Mouse (Mus musculus): Measurements from ENCODE around the gene Qk. TPM values are rescaled to one million over a fixed set of nuclear protein-coding genes. Genes with fewer than 3 reads are reported as not detected.
A peak's percentile ranks its signal among the peaks of the same experiment; 100 is the strongest.

Qk gene
- polyA plus RNA-seq, 1 experiment from 2014 or later: 71.8 TPM

DNA sequence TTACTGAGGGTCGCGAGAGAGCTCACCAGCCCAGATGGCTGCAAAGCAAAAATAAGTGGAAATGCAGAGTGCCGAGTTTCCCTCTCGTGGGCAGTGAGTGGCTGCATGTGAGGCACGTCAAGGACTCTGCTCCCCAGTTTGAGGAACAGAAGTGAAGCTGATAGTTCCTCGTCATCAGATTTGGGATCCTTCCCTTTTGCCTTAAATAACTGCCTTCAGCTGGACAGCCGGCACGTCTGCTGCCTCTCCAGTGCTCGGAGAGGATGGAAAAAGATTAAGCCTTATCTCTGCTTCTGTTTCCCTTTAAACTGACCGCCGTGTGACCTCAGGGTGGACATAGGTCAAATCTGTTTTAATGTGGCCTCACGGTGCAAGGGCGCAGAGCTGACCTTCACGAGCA, 39.8 kb upstream of the Qk start:
- 7% methylated on average over 14 of the region's 14 CpGs for WGBS
- H3K27ac ChIP-seq (replicated peaks in 1 of 2; ENCODE audit: control insufficient read depth in 1 of 2, insufficient read depth in 1 of 2, low read depth in 2 of 2, low read length in 2 of 2): peak overlapping the region; percentile 65 to 82
- no peaks in the 10 kb centered on the region for H3K36me3 ChIP-seq (ENCODE audit: control insufficient read depth, insufficient read depth, low read length)
- H3K27me3 ChIP-seq (ENCODE audit: control insufficient read depth, insufficient read depth, low read length): no peaks in the 10 kb centered on the region
- ATAC-seq (ENCODE audit: insufficient number of reproducible peaks, insufficient read depth, low FRiP score, low read depth): peak; percentile 17; the same call in 1 of the 2 replicates
- H3K4me1 ChIP-seq (ENCODE audit: control insufficient read depth in 2 of 2, insufficient read depth in 2 of 2, low read length in 2 of 2): peaks cover 37 to 47% of the 10 kb centered on the region in 2 experiments
- peak overlapping the region; percentile 27; the same call in 1 of the 2 replicates for H3K4me2 ChIP-seq (ENCODE audit: low read length)
- peak overlapping the region; percentile 44; the same call in 1 of the 2 replicates for H3K9ac ChIP-seq (ENCODE audit: low read length)
- no peaks in the 10 kb centered on the region for H3K9me3 ChIP-seq (ENCODE audit: control insufficient read depth, low read length)
- H3K4me3 ChIP-seq (ENCODE audit: control insufficient read depth in 1 of 2, insufficient read depth in 1 of 2, low read depth in 1 of 2, low read length in 2 of 2): no peak overlapping the region

DNA sequence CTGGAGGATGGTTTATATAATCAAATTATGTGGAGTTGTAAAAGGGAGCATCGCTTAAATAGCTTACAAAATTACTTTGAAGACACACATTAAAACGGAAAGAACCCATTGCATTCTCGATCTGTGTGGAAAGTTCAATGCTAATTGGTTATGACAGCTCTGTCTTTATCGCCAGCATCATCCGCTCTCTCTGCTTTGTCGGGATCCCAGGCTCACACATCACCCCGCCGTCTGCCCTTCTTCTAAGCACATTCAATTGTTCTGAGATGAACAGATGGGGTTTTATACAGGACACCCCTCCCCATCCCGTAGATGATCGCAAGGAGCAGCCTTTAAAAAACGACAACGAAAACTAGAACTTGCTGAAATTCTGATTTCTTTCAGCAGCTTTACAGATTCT, 37.7 kb upstream of the Qk start:
- H3K27ac ChIP-seq (replicated peaks in 1 of 2; ENCODE audit: control insufficient read depth in 1 of 2, insufficient read depth in 1 of 2, low read depth in 2 of 2, low read length in 2 of 2): no peak overlapping the region
- H3K9me3 ChIP-seq (ENCODE audit: control insufficient read depth, low read length): no peaks in the 10 kb centered on the region
- no peak for ATAC-seq (ENCODE audit: insufficient number of reproducible peaks, insufficient read depth, low FRiP score, low read depth)
- no peak overlapping the region for H3K4me2 ChIP-seq (ENCODE audit: low read length)
- no peak overlapping the region for H3K9ac ChIP-seq (ENCODE audit: low read length)
- no peak overlapping the region for H3K4me3 ChIP-seq (ENCODE audit: control insufficient read depth in 1 of 2, insufficient read depth in 1 of 2, low read depth in 1 of 2, low read length in 2 of 2)
- H3K27me3 ChIP-seq (ENCODE audit: control insufficient read depth, insufficient read depth, low read length): no peaks in the 10 kb centered on the region
- WGBS: 89% methylated on average over 12 of the region's 12 CpGs
- H3K36me3 ChIP-seq (ENCODE audit: control insufficient read depth, insufficient read depth, low read length): no peaks in the 10 kb centered on the region
- peaks cover 37 to 47% of the 10 kb centered on the region in 2 experiments for H3K4me1 ChIP-seq (ENCODE audit: control insufficient read depth in 2 of 2, insufficient read depth in 2 of 2, low read length in 2 of 2)

DNA sequence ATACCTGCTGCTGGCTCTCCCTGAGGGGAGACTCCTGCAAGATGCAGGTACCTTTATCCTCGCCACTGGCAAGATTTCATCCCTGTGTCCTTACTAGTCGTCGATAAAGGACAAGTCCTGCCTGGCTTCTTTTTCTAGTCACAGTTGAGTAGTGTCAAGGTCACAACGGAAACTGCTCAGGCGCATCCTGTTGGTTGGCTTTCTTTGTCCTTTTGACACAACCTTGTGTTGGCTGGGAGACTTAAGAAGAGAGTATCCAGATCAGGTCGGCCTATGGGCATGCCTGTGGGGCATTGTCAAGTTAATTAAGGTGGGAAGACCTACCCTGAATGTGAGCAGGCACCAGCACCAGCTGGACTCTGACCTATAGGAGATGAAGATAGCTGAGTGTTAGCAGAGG, 36.6 kb upstream of the Qk start:
- H3K27ac ChIP-seq (replicated peaks in 1 of 2; ENCODE audit: control insufficient read depth in 1 of 2, insufficient read depth in 1 of 2, low read depth in 2 of 2, low read length in 2 of 2): no peak overlapping the region
- no peak overlapping the region for H3K4me3 ChIP-seq (ENCODE audit: control insufficient read depth in 1 of 2, insufficient read depth in 1 of 2, low read depth in 1 of 2, low read length in 2 of 2)
- ATAC-seq (ENCODE audit: insufficient number of reproducible peaks, insufficient read depth, low FRiP score, low read depth): no peak
- H3K4me1 ChIP-seq (ENCODE audit: control insufficient read depth in 2 of 2, insufficient read depth in 2 of 2, low read length in 2 of 2): peaks cover 34 to 41% of the 10 kb centered on the region in 2 experiments
- no peaks in the 10 kb centered on the region for H3K36me3 ChIP-seq (ENCODE audit: control insufficient read depth, insufficient read depth, low read length)
- H3K9me3 ChIP-seq (ENCODE audit: control insufficient read depth, low read length): no peaks in the 10 kb centered on the region
- no peak overlapping the region for H3K4me2 ChIP-seq (ENCODE audit: low read length)
- no peak overlapping the region for H3K9ac ChIP-seq (ENCODE audit: low read length)
- 49% methylated on average over 6 of the region's 6 CpGs for WGBS
- H3K27me3 ChIP-seq (ENCODE audit: control insufficient read depth, insufficient read depth, low read length): no peaks in the 10 kb centered on the region

DNA sequence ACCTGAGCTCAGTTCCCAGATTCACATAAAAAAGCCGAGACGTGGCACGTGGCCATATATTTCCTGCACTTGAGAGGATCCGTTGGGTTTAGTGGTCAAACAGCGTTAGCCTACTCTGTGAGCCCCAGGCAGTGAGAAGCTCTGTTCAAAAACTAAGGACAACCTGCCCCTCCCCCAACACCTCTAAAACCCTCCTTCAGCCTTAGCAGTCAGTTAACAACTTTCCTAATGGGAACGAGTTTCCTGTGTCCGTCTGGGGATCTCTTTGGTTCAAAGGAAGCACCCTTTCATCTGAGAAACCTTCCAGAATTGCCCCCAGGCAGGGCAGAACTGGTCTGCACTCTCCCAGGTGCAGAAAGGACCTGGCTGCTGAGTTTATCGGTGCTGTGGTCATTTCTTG, 36.1 kb upstream of the Qk start:
- Histone ChIP-seq H3K27ac (replicated peaks in 1 of 2; ENCODE audit: control insufficient read depth in 1 of 2, insufficient read depth in 1 of 2, low read depth in 2 of 2, low read length in 2 of 2) (no peak overlapping the region), H3K4me3 (ENCODE audit: control insufficient read depth in 1 of 2, insufficient read depth in 1 of 2, low read depth in 1 of 2, low read length in 2 of 2) (no peak overlapping the region), H3K36me3 (ENCODE audit: control insufficient read depth, insufficient read depth, low read length) (no peaks in the 10 kb centered on the region), H3K4me2 (ENCODE audit: low read length) (no peak overlapping the region), H3K9me3 (ENCODE audit: control insufficient read depth, low read length) (no peaks in the 10 kb centered on the region), H3K9ac (ENCODE audit: low read length) (no peak overlapping the region), H3K27me3 (ENCODE audit: control insufficient read depth, insufficient read depth, low read length) (no peaks in the 10 kb centered on the region), H3K4me1 (ENCODE audit: control insufficient read depth in 2 of 2, insufficient read depth in 2 of 2, low read length in 2 of 2) (peaks cover 30 to 35% of the 10 kb centered on the region in 2 experiments)
- 32% methylated on average over 8 of the region's 8 CpGs for WGBS
- ATAC-seq (ENCODE audit: insufficient number of reproducible peaks, insufficient read depth, low FRiP score, low read depth): no peak

DNA sequence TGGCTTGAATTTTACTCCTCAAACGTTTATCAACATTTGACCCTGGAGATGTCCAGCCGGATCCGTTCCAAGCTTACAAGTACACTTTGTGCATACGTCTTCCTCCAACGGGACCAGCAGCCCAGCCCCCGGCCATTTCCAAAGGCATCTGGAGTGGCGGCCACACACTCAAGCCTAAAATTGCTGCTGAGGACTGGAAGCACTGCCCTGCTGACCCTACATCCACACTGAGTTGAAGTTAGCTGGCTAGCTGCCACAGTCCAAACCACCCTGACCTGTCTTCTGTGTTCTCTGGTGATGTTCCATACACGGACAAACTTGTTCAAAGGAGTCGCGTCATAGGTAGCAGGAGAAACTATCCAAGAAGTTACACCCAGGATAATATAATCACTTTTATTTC, 18.6 kb upstream of the Qk start:
- no peak for ATAC-seq (ENCODE audit: insufficient number of reproducible peaks, insufficient read depth, low FRiP score, low read depth)
- H3K4me3 ChIP-seq (ENCODE audit: control insufficient read depth in 1 of 2, insufficient read depth in 1 of 2, low read depth in 1 of 2, low read length in 2 of 2): no peak overlapping the region
- no peaks in the 10 kb centered on the region for H3K36me3 ChIP-seq (ENCODE audit: control insufficient read depth, insufficient read depth, low read length)
- H3K9me3 ChIP-seq (ENCODE audit: control insufficient read depth, low read length): no peaks in the 10 kb centered on the region
- 31% methylated on average over 10 of the region's 10 CpGs for WGBS
- H3K4me1 ChIP-seq (ENCODE audit: control insufficient read depth in 2 of 2, insufficient read depth in 2 of 2, low read length in 2 of 2): peaks cover 27 to 47% of the 10 kb centered on the region in 2 experiments
- peak overlapping the region in 1 of 2 experiments; percentile 61; a peak in 2 of 4 replicates for H3K27ac ChIP-seq (replicated peaks in 1 of 2; ENCODE audit: control insufficient read depth in 1 of 2, insufficient read depth in 1 of 2, low read depth in 2 of 2, low read length in 2 of 2)
- no peak overlapping the region; the same call in 1 of the 2 replicates for H3K4me2 ChIP-seq (ENCODE audit: low read length)
- peak overlapping the region; percentile 35; the same call in 1 of the 2 replicates for H3K9ac ChIP-seq (ENCODE audit: low read length)
- no peaks in the 10 kb centered on the region for H3K27me3 ChIP-seq (ENCODE audit: control insufficient read depth, insufficient read depth, low read length)

DNA sequence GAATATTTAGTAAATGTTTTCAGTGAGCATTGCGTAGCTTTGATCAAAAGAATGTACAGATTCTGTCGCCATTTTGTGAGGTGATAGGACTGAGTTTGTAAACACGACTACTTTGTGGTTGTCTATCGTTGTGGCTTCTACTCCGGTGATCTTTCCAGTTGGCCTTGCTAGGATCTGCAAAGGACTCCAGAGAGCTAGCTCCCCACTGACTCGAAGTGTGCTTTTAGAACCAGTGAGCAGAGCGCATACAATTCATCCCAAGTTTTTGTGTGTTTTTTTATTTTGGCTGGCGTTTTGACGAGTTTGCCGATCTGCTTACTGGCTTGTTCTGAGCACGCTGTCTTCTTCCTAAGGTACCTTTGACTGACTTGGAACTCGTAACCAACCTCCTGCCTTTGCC, 16.9 kb upstream of the Qk start:
- Histone ChIP-seq H3K36me3 (ENCODE audit: control insufficient read depth, insufficient read depth, low read length) (no peaks in the 10 kb centered on the region), H3K27me3 (ENCODE audit: control insufficient read depth, insufficient read depth, low read length) (no peaks in the 10 kb centered on the region), H3K4me1 (ENCODE audit: control insufficient read depth in 2 of 2, insufficient read depth in 2 of 2, low read length in 2 of 2) (peaks cover 21 to 41% of the 10 kb centered on the region in 2 experiments), H3K9me3 (ENCODE audit: control insufficient read depth, low read length) (no peaks in the 10 kb centered on the region), H3K4me2 (ENCODE audit: low read length) (no peak overlapping the region), H3K27ac (replicated peaks in 1 of 2; ENCODE audit: control insufficient read depth in 1 of 2, insufficient read depth in 1 of 2, low read depth in 2 of 2, low read length in 2 of 2) (peak overlapping the region; percentile 59 to 98; a peak in 3 of 4 replicates), H3K9ac (ENCODE audit: low read length) (peak overlapping the region; percentile 87; the same call in 1 of the 2 replicates), H3K4me3 (ENCODE audit: control insufficient read depth in 1 of 2, insufficient read depth in 1 of 2, low read depth in 1 of 2, low read length in 2 of 2) (no peak overlapping the region)
- ATAC-seq (ENCODE audit: insufficient number of reproducible peaks, insufficient read depth, low FRiP score, low read depth): no peak
- 87% methylated on average over 12 of the region's 12 CpGs for whole genome bisulfite sequencing

DNA sequence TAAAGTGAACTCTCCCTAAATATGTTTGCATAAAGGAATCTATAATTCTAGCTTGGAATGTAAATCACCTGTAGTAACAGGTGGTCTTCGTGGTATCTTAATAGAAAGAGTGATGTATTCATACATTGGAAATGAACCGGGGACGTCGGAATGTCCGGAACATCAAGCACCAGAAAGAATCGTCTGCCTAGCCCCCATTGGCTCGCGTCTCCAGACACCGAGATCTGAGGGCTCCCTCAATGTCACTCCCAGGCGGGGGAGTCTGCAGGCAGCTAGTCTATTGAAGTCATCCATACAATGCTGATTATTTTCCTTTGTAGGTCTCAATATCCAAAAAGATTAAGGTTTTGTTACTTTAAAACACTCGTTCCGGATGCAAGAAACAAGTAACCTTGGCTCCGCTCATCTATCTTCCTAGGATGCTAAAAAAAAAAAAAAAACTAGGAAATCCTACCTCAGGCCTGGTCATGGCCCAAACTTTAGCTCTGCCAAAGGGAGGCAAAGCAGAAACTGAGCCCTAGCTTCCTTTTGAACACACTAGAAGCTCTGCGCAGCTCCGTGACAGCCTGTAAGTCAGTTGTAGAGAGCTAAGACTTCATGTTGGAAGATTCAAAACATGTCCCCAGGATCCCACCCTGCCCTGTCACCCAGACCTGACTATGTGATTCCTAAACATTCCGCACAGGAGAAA, 16.3 kb upstream of the Qk start:
- Histone ChIP-seq H3K4me3 (ENCODE audit: control insufficient read depth in 1 of 2, insufficient read depth in 1 of 2, low read depth in 1 of 2, low read length in 2 of 2) (peak overlapping the region; percentile 47 to 49; a peak in 3 of 4 replicates), H3K36me3 (ENCODE audit: control insufficient read depth, insufficient read depth, low read length) (no peaks in the 10 kb centered on the region), H3K9me3 (ENCODE audit: control insufficient read depth, low read length) (no peaks in the 10 kb centered on the region), H3K27me3 (ENCODE audit: control insufficient read depth, insufficient read depth, low read length) (no peaks in the 10 kb centered on the region), H3K4me2 (ENCODE audit: low read length) (peak overlapping the region; percentile 82), H3K9ac (ENCODE audit: low read length) (peak overlapping the region; percentile 87), H3K27ac (replicated peaks in 1 of 2; ENCODE audit: control insufficient read depth in 1 of 2, insufficient read depth in 1 of 2, low read depth in 2 of 2, low read length in 2 of 2) (peak overlapping the region; percentile 97 to 98), H3K4me1 (ENCODE audit: control insufficient read depth in 2 of 2, insufficient read depth in 2 of 2, low read length in 2 of 2) (peaks cover 21 to 41% of the 10 kb centered on the region in 2 experiments)
- no peak for ATAC-seq (ENCODE audit: insufficient number of reproducible peaks, insufficient read depth, low FRiP score, low read depth)
- 22% methylated on average over 16 of the region's 16 CpGs for WGBS

Data from heart, embryonic 14.5 days (tissue).